Mouse (Mus musculus): ENCODE data around the gene Vwa5b1.
A peak's percentile ranks its signal among the peaks of the same experiment; 100 is the strongest.

The Vwa5b1 gene

GRCm38 (mm10) chr4:138524769-138525168, 110.9 kb downstream of the Vwa5b1 start:
- peak; percentile 31 for DNase-seq

GRCm38 (mm10) chr4:138523775-138524174, 111.9 kb downstream of the Vwa5b1 start:
- peak; percentile 27 for DNase-seq

GRCm38 (mm10) chr4:138522296-138522695, 113.4 kb downstream of the Vwa5b1 start:
- DNase-seq: peak; percentile 14

- peak; percentile 74 for DNase-seq
Measured at GRCm38 (mm10) chr4:138517153-138517789, 118.4 kb downstream of the Vwa5b1 start.

- DNase-seq: no peak
Measured at GRCm38 (mm10) chr4:138516448-138516847, 119.2 kb downstream of the Vwa5b1 start.

Measured in right cerebral cortex, postnatal 25 days (tissue).